Mouse (Mus musculus) small intestine, adult 10 weeks (tissue): Measurements from ENCODE around the gene Gnpda2. TPM values are rescaled to one million over a fixed set of nuclear protein-coding genes. Genes with fewer than 3 reads are reported as not detected.

Experiments
- polyA plus RNA-seq: library from polyadenylated mRNA; stranded (reverse); fragments of 350-450 nt; fragmentation: Illumina TruSeq; extraction: RNeasy Lipid Tissue Mini Kit (QIAGEN cat#74804); gene quantifications from one replicate; pipeline ENCODE4 v1.2.3, GENCODE M21; 2014; ENCODE audit warnings: low replicate concordance

The Gnpda2 gene
- polyA plus RNA-seq = 57.4 TPM

DNA sequence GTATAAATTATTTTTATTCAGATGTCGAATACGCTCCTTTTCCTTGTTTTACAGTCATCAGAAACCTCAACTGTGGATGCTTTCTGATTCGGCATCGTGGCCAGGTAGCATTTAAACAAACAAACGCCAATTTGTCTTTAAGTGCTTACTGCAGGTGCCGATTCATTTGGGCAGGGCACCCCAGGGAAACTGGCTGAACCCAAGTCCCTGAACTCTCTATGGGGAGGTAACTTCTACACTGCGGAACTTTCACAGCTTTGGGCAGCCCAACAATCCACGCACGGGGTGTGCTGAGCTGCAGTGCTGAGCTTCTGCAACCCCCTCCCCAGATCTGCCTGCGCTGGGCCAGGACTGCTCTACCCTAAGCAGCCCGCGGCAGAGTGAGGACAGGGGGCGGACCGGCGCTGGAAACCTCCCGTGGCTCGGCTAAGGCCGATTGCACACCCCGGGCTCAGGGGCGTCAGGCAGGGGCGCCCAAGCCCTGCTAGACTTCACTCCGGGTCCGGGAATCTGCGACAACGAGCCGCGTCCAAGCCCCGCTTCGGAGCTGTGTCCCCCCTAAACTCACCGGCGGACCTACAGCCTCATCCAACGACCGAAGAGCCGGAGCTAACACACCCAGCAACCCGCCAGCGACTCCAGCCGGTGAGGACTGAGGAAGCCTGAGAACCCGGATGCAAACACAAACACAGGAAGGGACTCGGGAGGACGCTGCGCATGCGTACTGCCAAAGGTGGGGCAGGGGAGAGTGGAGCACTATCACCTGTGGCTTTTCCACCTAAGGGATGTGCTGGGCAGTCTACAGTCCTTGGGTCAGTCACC, at the start of gene Gnpda2:
Gnpda2 (minus strand) TSS at position 701 of the 822 bp plus-strand sequence.

DNA sequence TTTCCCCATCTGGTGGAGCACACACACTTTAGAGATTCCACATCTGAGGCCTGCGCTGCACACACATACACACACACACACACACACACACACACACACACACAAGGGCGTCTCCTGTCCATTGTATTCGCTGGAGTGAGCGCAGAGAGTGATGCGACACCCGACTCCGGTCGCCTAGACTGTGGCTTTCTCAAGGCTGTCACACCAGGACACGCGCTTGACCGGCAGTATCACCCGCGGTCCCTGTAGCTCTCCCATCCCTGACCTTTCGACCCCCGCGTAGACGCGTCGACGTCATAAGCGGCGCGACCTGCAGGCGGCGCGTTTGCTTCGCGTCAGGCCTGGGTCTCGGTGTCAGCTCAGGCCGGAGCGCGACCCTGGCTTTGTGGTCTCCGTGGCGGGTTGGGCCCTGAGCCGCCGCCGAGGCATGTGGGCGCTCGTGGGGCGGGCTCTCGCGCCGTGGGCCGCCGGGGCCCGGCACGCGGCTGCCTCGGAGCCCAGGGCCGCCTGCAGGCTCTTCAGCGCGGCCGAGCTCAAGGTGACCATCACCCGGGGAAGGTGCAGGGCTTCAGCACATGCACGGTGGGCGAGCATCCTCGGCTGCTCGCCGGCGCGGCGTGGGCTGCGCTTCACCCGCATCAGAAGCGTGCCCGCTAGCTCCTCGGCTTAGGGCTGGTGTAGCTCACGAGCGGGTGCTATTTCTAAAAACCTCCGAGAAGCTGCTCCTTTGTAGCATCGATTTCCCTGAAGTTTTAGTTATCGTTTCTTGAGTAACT, 35.3 kb downstream of the Gnpda2 start, which contains the start of gene Guf1:
Guf1 (plus strand) TSS at position 296 of the 776 bp plus-strand sequence.

DNA sequence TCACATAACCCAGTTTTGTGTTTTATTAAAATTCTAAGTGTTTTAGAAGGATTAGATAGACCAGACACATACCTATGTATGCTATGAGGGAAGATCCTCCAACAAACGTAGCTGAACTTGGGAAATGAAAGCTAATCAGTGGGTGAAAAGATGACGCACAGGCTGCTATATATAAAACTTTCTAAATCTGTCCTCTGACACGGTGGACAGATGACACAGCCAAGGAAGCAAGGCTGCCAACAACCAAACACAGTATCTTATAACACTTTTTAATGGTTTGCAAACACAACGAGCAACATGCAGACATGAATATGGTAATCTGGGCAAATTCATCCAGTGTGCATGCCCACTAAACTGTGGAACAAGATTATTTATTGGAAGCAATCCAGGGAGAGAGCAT, 49.7 kb downstream of the Gnpda2 start, which contains the start of gene Yipf7:
Yipf7 (minus strand) TSS at position 160 of the 400 bp plus-strand sequence.

Other genes starting within 250 kb of the Gnpda2 start
- not detected for gene Yipf7, start 49.7 kb downstream of the Gnpda2 start, polyA plus RNA-seq
- gene Guf1, start 35.4 kb downstream of the Gnpda2 start, polyA plus RNA-seq = 69.8 TPM